Mouse (Mus musculus): Measurements from ENCODE around the gene Rasef.

- TF ChIP-seq POLR2A (IDR thresholded peaks at IDR 0.05; ENCODE audit: low read depth, low read length), result no peak
- TF ChIP-seq CTCF (conservative IDR thresholded peaks at IDR 0.05; ENCODE audit: insufficient read depth, insufficient read length, low read depth, low read length), result no peak
These were observed 9.7 kb downstream of the Rasef start for GRCm38 (mm10) chr4:73781061-73781460.
